Mouse (Mus musculus): ENCODE data around the gene Chst8. TPM values are rescaled to one million over a fixed set of nuclear protein-coding genes. Genes with fewer than 3 reads are reported as not detected.

Gene Chst8
- polyA plus RNA-seq, 1 experiment from 2014 or later: 0.91 TPM

DNA sequence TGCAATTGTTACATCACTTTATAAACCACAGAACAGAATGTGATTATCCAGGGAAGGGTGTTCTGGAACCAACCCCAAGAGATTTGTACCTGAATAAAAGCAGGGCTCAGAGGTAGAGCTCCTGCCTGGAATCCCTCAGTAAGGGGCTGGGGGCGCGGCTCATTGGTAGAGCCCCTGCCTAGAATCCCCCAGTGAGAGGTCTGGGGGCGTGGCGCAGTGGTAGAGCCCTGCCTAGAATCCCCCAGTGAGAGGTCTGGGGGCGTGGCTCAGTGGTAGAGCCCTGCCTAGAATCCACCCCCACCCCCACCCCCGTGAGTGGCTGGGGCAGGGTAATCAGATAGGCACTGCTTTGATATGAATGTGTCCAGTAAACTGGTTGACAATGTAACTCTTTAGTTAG, 83.6 kb downstream of the Chst8 start:
- Histone ChIP-seq H3K27me3 (replicated peaks) (no peaks in the 10 kb centered on the region), H3K27ac (replicated peaks) (no peak overlapping the region), H3K4me2 (no peak overlapping the region), H3K36me3 (no peaks in the 10 kb centered on the region), H3K4me3 (no peak overlapping the region), H3K9me3 (no peaks in the 10 kb centered on the region), H3K9ac (no peak overlapping the region), H3K4me1 (no peaks in the 10 kb centered on the region)
- no peak for ATAC-seq (ENCODE audit: extremely low read depth, insufficient number of reproducible peaks, low FRiP score, low TSS enrichment)
- 51% methylated on average over 6 of the region's 6 CpGs for WGBS

DNA sequence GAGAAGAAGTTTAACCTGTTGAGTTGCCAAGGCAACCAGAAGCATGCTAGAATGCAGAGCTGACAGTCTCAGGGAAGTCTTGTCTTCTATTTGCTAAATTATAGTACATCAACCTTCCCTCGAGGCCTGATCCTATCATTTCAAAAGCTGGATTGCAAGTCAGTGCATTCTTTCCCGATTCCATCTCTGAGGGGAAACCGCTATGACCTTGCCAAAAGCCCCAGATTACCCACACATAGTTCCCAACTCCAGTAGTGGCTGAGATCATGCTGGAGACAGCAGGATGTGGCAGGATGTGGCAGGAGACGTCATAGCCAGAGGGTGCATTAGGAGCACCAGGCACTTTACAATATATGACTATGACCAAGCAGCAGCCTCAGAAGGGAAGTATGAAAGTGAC, 87.3 kb downstream of the Chst8 start:
- no peaks in the 10 kb centered on the region for H3K36me3 ChIP-seq
- no peak overlapping the region for H3K4me3 ChIP-seq
- ATAC-seq (ENCODE audit: extremely low read depth, insufficient number of reproducible peaks, low FRiP score, low TSS enrichment): no peak
- H3K9ac ChIP-seq: no peak overlapping the region
- peaks cover 22% of the 10 kb centered on the region for H3K4me1 ChIP-seq
- no peaks in the 10 kb centered on the region for H3K27me3 ChIP-seq (replicated peaks)
- WGBS: 72% methylated on average over 4 of the region's 4 CpGs
- H3K27ac ChIP-seq (replicated peaks): no peak overlapping the region
- H3K9me3 ChIP-seq: no peaks in the 10 kb centered on the region
- no peak overlapping the region for H3K4me2 ChIP-seq

DNA sequence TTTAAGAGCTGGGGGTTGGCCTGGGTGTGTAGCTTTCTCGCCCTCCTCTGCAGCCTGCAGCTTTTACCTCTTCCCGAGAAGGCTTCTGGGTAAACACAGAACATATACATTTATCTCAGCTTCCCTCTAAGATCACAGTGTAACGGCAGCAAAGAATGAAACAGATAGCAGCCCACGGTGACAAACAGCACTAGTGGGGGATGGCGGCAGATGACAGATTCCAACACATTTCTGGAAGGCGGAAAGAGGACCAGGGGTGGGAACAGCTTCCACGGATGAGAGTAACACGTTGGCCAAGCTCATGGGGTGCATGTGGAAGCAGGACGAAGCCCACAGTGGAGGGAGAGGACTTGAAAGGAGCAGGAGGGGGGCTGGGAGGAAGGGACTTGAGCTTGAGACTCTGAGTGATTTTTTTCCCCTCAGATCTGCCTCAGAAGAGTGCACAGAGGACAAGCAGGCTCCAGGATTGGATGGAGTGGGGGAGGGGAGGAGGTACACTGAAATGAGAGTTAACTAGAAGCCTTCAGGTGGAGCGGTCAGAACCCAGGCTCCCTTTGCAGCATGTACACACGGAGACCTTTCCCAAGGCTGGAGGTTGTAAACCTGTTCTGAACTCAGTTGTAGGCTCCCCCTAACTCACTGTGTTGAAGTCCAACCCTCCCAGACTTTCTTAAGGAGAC, 89.8 kb downstream of the Chst8 start:
- H3K9ac ChIP-seq: peak overlapping the region; percentile 6; the same call in 1 of the 2 replicates
- 41% methylated on average over 11 of the region's 11 CpGs for WGBS
- no peak overlapping the region for H3K4me2 ChIP-seq
- H3K9me3 ChIP-seq: no peaks in the 10 kb centered on the region
- peak overlapping the region; percentile 72 for H3K27ac ChIP-seq (replicated peaks)
- no peak overlapping the region for H3K4me3 ChIP-seq
- peaks cover 4% of the 10 kb centered on the region for H3K27me3 ChIP-seq (replicated peaks)
- H3K36me3 ChIP-seq: no peaks in the 10 kb centered on the region
- ATAC-seq (ENCODE audit: extremely low read depth, insufficient number of reproducible peaks, low FRiP score, low TSS enrichment): no peak
- peaks cover 27% of the 10 kb centered on the region for H3K4me1 ChIP-seq

DNA sequence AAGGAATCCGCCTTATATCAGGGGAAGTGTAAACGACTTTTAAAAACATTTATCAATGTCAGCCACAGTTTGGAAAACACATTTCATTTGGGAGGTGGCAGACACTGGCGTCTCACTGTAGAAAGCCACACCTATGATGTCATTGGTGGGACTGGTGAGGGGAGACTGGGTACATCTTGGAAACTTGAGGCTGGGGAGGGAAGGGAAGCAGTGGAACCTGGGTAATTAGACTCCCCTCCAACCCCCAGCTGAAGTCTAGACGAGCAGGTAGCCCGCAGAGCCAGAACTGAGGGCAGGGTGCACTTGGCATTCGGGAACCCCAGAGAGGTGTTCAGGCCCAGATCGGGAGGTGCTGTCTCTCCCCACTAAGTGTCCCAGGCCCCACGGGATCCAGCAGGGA, 90.4 kb downstream of the Chst8 start:
- Histone ChIP-seq H3K9ac (peak overlapping the region; percentile 6; the same call in 1 of the 2 replicates), H3K27ac (replicated peaks) (peak overlapping the region; percentile 72), H3K27me3 (replicated peaks) (peaks cover 10% of the 10 kb centered on the region), H3K9me3 (no peaks in the 10 kb centered on the region), H3K36me3 (no peaks in the 10 kb centered on the region), H3K4me2 (no peak overlapping the region), H3K4me3 (no peak overlapping the region), H3K4me1 (peaks cover 31% of the 10 kb centered on the region)
- WGBS: 25% methylated on average over 8 of the region's 8 CpGs
- no peak for ATAC-seq (ENCODE audit: extremely low read depth, insufficient number of reproducible peaks, low FRiP score, low TSS enrichment)

DNA sequence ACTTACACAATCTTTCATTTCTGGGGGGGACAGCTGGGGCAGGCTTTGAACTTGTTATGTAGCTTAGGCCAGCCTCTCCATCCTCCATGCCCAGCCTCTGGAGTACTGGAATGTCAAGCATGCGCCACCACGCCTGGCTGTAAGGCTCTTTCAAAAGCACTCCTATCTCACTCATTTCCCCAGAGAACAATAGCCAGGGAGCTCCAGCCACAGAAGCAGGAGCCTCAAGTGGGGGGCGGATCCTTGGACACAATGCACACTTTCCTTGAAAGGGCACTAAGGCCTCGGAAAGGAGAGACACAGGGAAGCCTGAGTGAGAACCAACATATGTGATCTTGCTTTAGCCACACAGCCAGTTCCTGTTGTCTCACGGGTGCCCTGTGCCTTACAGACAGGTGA, 90.9 kb downstream of the Chst8 start:
- Histone ChIP-seq H3K27me3 (replicated peaks) (peaks cover 15% of the 10 kb centered on the region), H3K36me3 (no peaks in the 10 kb centered on the region), H3K27ac (replicated peaks) (peak overlapping the region; percentile 72), H3K4me1 (peaks cover 34% of the 10 kb centered on the region), H3K9ac (peak overlapping the region; percentile 44; the same call in 1 of the 2 replicates), H3K4me3 (no peak overlapping the region), H3K4me2 (0 out of 2 replicates have a peak overlapping the region, but pooled peaks have one; percentile 11), H3K9me3 (no peaks in the 10 kb centered on the region)
- WGBS: 10% methylated on average over 5 of the region's 5 CpGs
- 0 out of 2 replicates have a peak, but pooled peaks have one; percentile 15 for ATAC-seq (ENCODE audit: extremely low read depth, insufficient number of reproducible peaks, low FRiP score, low TSS enrichment)

DNA sequence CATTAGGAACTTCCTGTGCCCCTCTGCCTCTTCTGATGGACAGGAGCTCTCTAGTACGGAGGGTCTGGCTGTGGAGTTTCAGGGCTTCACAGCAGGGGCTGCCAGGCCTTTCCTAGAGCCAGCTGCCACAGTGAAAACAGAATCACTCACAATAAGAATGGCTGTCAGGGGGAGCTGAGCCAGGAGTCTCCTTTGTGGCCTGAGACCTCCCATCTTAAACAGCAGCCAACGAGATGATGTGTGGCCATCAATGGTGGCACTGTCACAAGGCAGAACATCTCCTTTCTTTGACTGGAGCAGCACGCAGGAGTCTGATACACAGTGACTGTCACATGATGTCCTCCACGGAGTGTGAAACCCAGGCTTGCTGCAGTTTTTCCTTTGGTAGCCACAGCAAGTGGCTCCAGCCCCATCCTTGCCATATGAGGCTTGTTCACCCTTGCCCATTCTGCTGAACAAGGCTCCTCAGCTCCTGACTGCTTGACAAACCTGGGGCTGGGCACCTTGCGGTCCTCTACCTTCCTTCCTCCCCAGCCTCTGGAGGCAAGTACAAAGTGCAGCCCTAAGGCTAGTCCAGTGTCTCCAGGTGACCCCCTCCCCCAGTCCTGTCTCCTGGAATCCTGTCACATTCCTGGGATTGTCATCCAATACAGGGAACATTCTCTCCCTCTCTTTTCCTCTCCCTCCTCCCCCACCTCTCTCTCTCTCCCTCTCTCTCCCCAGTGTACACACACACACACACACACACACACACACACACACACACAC, 91.4 kb downstream of the Chst8 start:
- Histone ChIP-seq H3K4me3 (no peak overlapping the region), H3K9ac (peak overlapping the region; percentile 44; the same call in 1 of the 2 replicates), H3K4me2 (no peak overlapping the region), H3K4me1 (peaks cover 34% of the 10 kb centered on the region), H3K27me3 (replicated peaks) (peaks cover 16% of the 10 kb centered on the region), H3K36me3 (no peaks in the 10 kb centered on the region), H3K27ac (replicated peaks) (peak overlapping the region; percentile 72), H3K9me3 (no peaks in the 10 kb centered on the region)
- WGBS: 45% methylated on average over 5 of the region's 5 CpGs
- 0 out of 2 replicates have a peak, but pooled peaks have one; percentile 16 for ATAC-seq (ENCODE audit: extremely low read depth, insufficient number of reproducible peaks, low FRiP score, low TSS enrichment)

DNA sequence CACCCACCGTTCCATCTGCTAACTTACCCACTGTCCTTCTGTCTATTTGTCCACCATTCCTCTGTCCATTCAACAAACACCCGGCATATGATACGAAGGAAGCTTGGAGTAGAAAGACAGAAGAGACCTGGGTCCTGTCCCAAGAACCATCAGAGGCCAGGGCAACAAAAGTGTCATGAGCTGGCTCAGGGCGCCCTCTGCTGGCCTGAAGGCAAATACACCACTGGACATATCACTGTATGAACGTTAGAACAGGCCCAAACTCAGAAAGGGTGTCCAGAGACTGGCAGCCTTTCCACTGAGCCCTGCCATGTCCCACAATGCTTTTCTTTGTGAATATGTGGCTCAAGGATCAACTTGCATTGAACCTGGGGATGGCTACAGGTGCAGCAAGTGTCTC, 92.9 kb downstream of the Chst8 start:
- no peak for ATAC-seq (ENCODE audit: extremely low read depth, insufficient number of reproducible peaks, low FRiP score, low TSS enrichment)
- Histone ChIP-seq H3K4me2 (no peak overlapping the region), H3K4me3 (no peak overlapping the region), H3K36me3 (no peaks in the 10 kb centered on the region), H3K9ac (no peak overlapping the region), H3K9me3 (no peaks in the 10 kb centered on the region), H3K27me3 (replicated peaks) (peaks cover 28% of the 10 kb centered on the region), H3K4me1 (peaks cover 34% of the 10 kb centered on the region), H3K27ac (replicated peaks) (no peak overlapping the region)
- 38% methylated on average over 5 of the region's 5 CpGs for WGBS

DNA sequence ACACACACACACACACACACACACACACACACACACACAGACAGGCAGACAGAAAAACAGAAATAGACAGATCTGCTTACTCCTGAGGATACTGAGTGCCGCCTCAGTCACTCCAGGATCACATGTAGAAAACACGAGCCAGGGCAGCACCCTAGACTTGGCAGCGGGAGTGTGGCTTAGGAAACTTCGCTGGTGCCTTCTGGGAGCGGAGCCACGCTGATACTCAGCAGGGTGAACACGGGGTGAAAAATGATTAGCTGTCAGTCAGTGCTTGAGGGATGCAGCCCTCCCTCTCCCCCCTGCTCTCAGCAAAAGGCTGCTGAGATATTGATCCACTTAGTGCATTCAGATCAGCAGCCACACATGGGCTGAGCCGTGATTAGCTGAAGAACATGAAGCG, 93.9 kb downstream of the Chst8 start:
- no peak for ATAC-seq (ENCODE audit: extremely low read depth, insufficient number of reproducible peaks, low FRiP score, low TSS enrichment)
- WGBS: 37% methylated on average over 9 of the region's 9 CpGs

DNA sequence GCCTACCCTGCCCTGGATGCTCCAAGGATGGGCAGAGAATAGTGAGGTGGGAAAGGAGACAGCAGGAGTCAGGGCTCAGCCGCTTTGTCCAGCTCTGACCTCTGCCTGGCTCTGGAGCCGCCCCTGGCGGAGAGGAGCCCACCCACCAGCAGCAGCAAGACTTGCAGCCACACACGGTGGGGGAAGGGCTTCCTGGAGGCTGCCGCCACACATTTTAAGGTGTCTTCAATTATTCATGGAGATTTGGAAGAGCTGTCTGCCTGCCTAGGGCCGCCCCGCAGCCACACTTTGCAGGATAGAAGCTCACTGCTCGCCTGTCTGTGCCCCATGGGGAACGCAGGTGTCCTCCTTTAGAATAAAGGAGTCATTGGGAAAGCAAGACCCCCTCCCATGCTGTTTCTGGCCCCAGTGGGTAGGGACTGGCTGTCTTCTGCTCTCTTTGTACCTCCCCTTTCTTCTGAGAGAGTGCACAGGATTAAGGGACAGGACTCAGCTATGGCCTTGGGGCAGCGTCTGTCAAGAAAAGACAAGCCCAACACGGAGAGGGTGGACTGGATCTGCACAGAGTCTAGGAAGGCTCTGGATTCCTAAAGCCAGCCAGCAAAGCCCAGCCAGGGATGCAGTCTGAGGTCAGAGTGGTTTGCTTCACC, 95.2 kb downstream of the Chst8 start:
- H3K9ac ChIP-seq: no peak overlapping the region
- no peaks in the 10 kb centered on the region for H3K9me3 ChIP-seq
- H3K4me3 ChIP-seq: no peak overlapping the region
- 10% methylated on average over 11 of the region's 11 CpGs for WGBS
- no peak overlapping the region for H3K27ac ChIP-seq (replicated peaks)
- H3K4me2 ChIP-seq: no peak overlapping the region
- no peak for ATAC-seq (ENCODE audit: extremely low read depth, insufficient number of reproducible peaks, low FRiP score, low TSS enrichment)
- H3K27me3 ChIP-seq (replicated peaks): peaks cover 31% of the 10 kb centered on the region
- no peaks in the 10 kb centered on the region for H3K36me3 ChIP-seq
- peaks cover 28% of the 10 kb centered on the region for H3K4me1 ChIP-seq

More for the DNA sequence above, 93.9 kb downstream of the Chst8 start:
- no peak overlapping the region for H3K27ac ChIP-seq (replicated peaks)
- H3K9ac ChIP-seq: no peak overlapping the region
- no peak overlapping the region for H3K4me3 ChIP-seq
- H3K36me3 ChIP-seq: no peaks in the 10 kb centered on the region
- H3K9me3 ChIP-seq: no peaks in the 10 kb centered on the region
- H3K4me2 ChIP-seq: no peak overlapping the region
- peaks cover 34% of the 10 kb centered on the region for H3K4me1 ChIP-seq
- H3K27me3 ChIP-seq (replicated peaks): peaks cover 31% of the 10 kb centered on the region

DNA sequence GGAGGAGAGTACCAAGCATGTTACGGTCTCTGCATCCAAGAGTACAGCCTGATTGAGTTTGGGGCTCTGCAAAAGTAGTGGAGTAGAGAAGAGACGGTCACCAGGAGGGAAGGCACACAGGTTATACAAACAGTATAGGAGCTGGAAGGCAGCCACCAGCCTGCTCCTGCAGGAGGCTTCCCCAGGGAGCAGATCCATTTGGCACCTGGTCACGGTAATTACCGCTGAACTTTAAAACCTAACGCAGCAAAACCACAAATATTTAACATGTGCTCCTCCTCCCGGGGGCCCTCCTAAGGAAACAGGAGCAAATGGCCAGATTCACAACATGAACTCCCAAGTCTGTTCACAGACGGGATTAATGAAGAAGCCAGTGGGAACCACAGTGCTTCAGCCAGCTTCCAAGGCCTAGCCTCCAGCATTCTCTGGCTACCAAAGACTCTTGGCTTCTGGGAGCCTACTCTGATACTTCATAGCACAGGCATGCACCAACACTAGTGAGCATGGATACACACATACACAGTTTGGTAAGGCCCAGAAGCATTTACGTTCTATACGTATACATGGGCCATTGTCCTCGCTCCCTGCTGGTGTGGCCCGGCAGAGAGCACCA, 97.6 kb downstream of the Chst8 start:
- WGBS: 48% methylated on average over 11 of the region's 11 CpGs
- Histone ChIP-seq H3K27me3 (replicated peaks) (peaks cover 31% of the 10 kb centered on the region), H3K4me1 (peaks cover 13% of the 10 kb centered on the region), H3K9me3 (no peaks in the 10 kb centered on the region), H3K9ac (no peak overlapping the region), H3K27ac (replicated peaks) (no peak overlapping the region), H3K36me3 (no peaks in the 10 kb centered on the region), H3K4me2 (no peak overlapping the region), H3K4me3 (no peak overlapping the region)
- no peak for ATAC-seq (ENCODE audit: extremely low read depth, insufficient number of reproducible peaks, low FRiP score, low TSS enrichment)

DNA sequence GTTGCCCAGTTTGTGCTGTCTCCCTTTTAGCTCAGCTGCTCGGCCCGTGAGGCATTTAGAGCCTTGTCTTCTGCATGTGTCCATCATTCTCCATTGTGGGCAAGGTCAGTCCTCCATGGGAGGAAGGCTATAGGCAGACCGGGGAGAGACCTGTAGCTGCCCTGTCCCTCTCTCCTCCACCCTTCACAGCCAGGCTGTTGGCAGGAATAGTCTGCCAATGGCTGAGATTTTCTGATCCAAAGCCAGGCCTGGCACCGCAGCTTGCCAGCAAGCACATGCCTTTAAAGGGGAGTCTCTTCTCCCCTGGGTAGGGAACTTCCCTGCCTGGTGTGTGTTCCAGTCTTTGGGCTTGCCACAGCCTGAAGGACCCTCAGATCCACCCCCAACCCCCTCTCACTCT, 103.4 kb downstream of the Chst8 start:
- Histone ChIP-seq H3K9ac (no peak overlapping the region), H3K9me3 (no peaks in the 10 kb centered on the region), H3K4me3 (no peak overlapping the region), H3K27ac (replicated peaks) (no peak overlapping the region), H3K36me3 (no peaks in the 10 kb centered on the region), H3K4me1 (no peaks in the 10 kb centered on the region), H3K27me3 (replicated peaks) (peaks cover 6% of the 10 kb centered on the region; the same call in 1 of the 2 replicates), H3K4me2 (no peak overlapping the region)
- WGBS: 74% methylated on average over 4 of the region's 4 CpGs
- no peak for ATAC-seq (ENCODE audit: extremely low read depth, insufficient number of reproducible peaks, low FRiP score, low TSS enrichment)
